Mouse (Mus musculus) liver, embryonic 11.5 days (tissue): Measurements from ENCODE around the gene Hist1h4f. TPM values are rescaled to one million over a fixed set of nuclear protein-coding genes. Genes with fewer than 3 reads are reported as not detected.
"Not testable (repeated sequence)": the region's sequence is repeated elsewhere in the genome, so short reads cannot be mapped to it uniquely, and the experiment has no call there.

Source experiments
- ATAC-seq: fragments of 200-750 bp; cut with Nextera tagmentation; replicated peaks from 2 replicates; pipeline ENCODE4 v1.8.0; 2017; ENCODE audit warnings: moderate number of reproducible peaks, mild to moderate bottlenecking, moderate TSS enrichment, moderate library complexity; ENCODE audit not compliant: low FRiP score
- DNase-seq: peaks from one replicate; pipeline ENCODE4 v3.0.0-alpha.2; 2017; ENCODE audit warnings: low spot score
- H3K27ac ChIP-seq: fragments of 300-500 bp; sonication (generic); 2 replicates; pipeline ENCODE4 v1.5.1; 2014; ENCODE audit warnings: mild to moderate bottlenecking, low read depth, low read length, control low read depth
- H3K27me3 ChIP-seq: fragments of 300-500 bp; sonication (generic); replicated peaks from 2 replicates; pipeline ENCODE4 v1.6.1; 2014; ENCODE audit warnings: low read length, mixed read lengths; ENCODE audit not compliant: control insufficient read depth, insufficient read depth
- H3K36me3 ChIP-seq: fragments of 300-500 bp; sonication (generic); 2 replicates; pipeline ENCODE4 v1.6.1; 2014; ENCODE audit warnings: mild to moderate bottlenecking, low read length, moderate library complexity, mixed read lengths; ENCODE audit not compliant: control insufficient read depth, insufficient read depth
- H3K4me1 ChIP-seq: fragments of 300-500 bp; sonication (generic); replicated peaks from 2 replicates; pipeline ENCODE4 v1.6.1; 2014; ENCODE audit warnings: low read length, mixed read lengths; ENCODE audit not compliant: control insufficient read depth, insufficient read depth
- H3K4me2 ChIP-seq: fragments of 300-500 bp; sonication (generic); 2 replicates; pipeline ENCODE4 v1.6.1; 2014; ENCODE audit warnings: mild to moderate bottlenecking, control low read depth, moderate library complexity
- H3K4me3 ChIP-seq: fragments of 300-500 bp; sonication (generic); 2 replicates; pipeline ENCODE4 v1.5.1; 2014; ENCODE audit warnings: low read depth, low read length, control low read depth
- H3K9ac ChIP-seq: fragments of 300-500 bp; sonication (generic); 2 replicates; pipeline ENCODE4 v1.6.1; 2014; ENCODE audit warnings: low read depth, low read length, control low read depth
- H3K9me3 ChIP-seq: fragments of 300-500 bp; sonication (generic); 2 replicates; pipeline ENCODE4 v1.6.1; 2016; ENCODE audit warnings: low read length, inconsistent platforms, mixed read lengths; ENCODE audit not compliant: control insufficient read depth
- WGBS: fragments of 180-500 bp; shearing (Covaris S2); extraction: QIAGEN DNeasy Blood & Tissue Kit; methylation state at CpG from one replicate; pipeline ENCODE4 v1.1.7; 2014; 5-methylcytosine and 5-hydroxymethylcytosine counted together
- polyA plus RNA-seq: library from polyadenylated mRNA; unstranded; fragments of >200 nt; fragmentation: Nextera tagmentation; extraction: Ambion mirVana; gene quantifications from 2 replicates; pipeline ENCODE4 v1.2.1, GENCODE M21; 2014

Hist1h4f gene
- polyA plus RNA-seq, 1 experiment from 2014 or later, result 1.4 TPM

GRCm38 (mm10) chr13:23586940-23587225, 35.4 kb upstream of the Hist1h4f start:
- DNase-seq, result no peak
- no peaks in the 10 kb centered on the region for H3K9me3 ChIP-seq
- H3K27ac ChIP-seq, result peak overlapping the region; percentile 100
- peak overlapping the region; percentile 87 for H3K4me2 ChIP-seq
- 16% methylated on average over 1 of the region's 1 CpGs for WGBS
- peak overlapping the region; percentile 75 for H3K9ac ChIP-seq
- no peak for ATAC-seq
- no peaks in the 10 kb centered on the region for H3K36me3 ChIP-seq
- H3K27me3 ChIP-seq, result no peaks in the 10 kb centered on the region
- peaks cover 27% of the 10 kb centered on the region for H3K4me1 ChIP-seq
- peak overlapping the region; percentile 43 for H3K4me3 ChIP-seq

- peak overlapping the region; percentile 100 for H3K27ac ChIP-seq
- DNase-seq (no peak), ATAC-seq (no peak)
- peak overlapping the region; percentile 43 for H3K4me3 ChIP-seq
- WGBS, result 3% methylated on average over 22 of the region's 22 CpGs
- H3K4me1 ChIP-seq, result peaks cover 28% of the 10 kb centered on the region
- peak overlapping the region; percentile 87 for H3K4me2 ChIP-seq
- H3K9ac ChIP-seq, result peak overlapping the region; percentile 75
- no peaks in the 10 kb centered on the region for H3K36me3 ChIP-seq
- H3K9me3 ChIP-seq, result no peaks in the 10 kb centered on the region
- H3K27me3 ChIP-seq, result no peaks in the 10 kb centered on the region
Observed at GRCm38 (mm10) chr13:23586099-23586939, 34.9 kb upstream of the Hist1h4f start.

- Histone ChIP-seq H3K9ac (peak overlapping the region; percentile 69), H3K4me3 (peak overlapping the region; percentile 52), H3K4me1 (peaks cover 31% of the 10 kb centered on the region), H3K4me2 (peak overlapping the region; percentile 87), H3K27ac (peak overlapping the region; percentile 100)
- peak; percentile 80 for ATAC-seq
- H3K36me3 ChIP-seq, H3K9me3 ChIP-seq, H3K27me3 ChIP-seq: not testable (repeated sequence)
- 2% methylated on average over 20 of the region's 36 CpGs for WGBS
- peak; percentile 72 for DNase-seq
Observed at GRCm38 (mm10) chr13:23585442-23586098, 34.1 kb upstream of the Hist1h4f start.

GRCm38 (mm10) chr13:23585029-23585441, 33.6 kb upstream of the Hist1h4f start:
- DNase-seq (peak; percentile 80), ATAC-seq (peak; percentile 7; the same call in 1 of the 2 replicates)
- Histone ChIP-seq H3K9ac (peak overlapping the region; percentile 69), H3K9me3 (no peaks in the 10 kb centered on the region), H3K27ac (peak overlapping the region; percentile 100), H3K4me3 (peak overlapping the region; percentile 52), H3K27me3 (no peaks in the 10 kb centered on the region), H3K36me3 (no peaks in the 10 kb centered on the region), H3K4me1 (peaks cover 31% of the 10 kb centered on the region), H3K4me2 (peak overlapping the region; percentile 87)
- WGBS, result under 1% methylated on average over 21 of the region's 21 CpGs

- Histone ChIP-seq H3K4me2 (peak overlapping the region; percentile 87), H3K4me1 (peaks cover 31% of the 10 kb centered on the region), H3K9me3 (no peaks in the 10 kb centered on the region), H3K9ac (peak overlapping the region; percentile 69), H3K27ac (peak overlapping the region; percentile 100), H3K27me3 (no peaks in the 10 kb centered on the region), H3K36me3 (no peaks in the 10 kb centered on the region), H3K4me3 (peak overlapping the region; percentile 52)
- DNase-seq (no peak), ATAC-seq (no peak)
Observed at GRCm38 (mm10) chr13:23584331-23584730, 32.9 kb upstream of the Hist1h4f start.

- Histone ChIP-seq H3K9ac (peak overlapping the region; percentile 49), H3K4me3 (no peak overlapping the region; the same call in 1 of the 2 replicates), H3K4me1 (peaks cover 31% of the 10 kb centered on the region), H3K9me3 (no peaks in the 10 kb centered on the region), H3K4me2 (peak overlapping the region; percentile 77), H3K27me3 (no peaks in the 10 kb centered on the region), H3K27ac (peak overlapping the region; percentile 100), H3K36me3 (no peaks in the 10 kb centered on the region)
- ATAC-seq (no peak), DNase-seq (no peak)
Observed at GRCm38 (mm10) chr13:23583387-23584068, 32.1 kb upstream of the Hist1h4f start.

GRCm38 (mm10) chr13:23582219-23583056, 31.0 kb upstream of the Hist1h4f start:
- Histone ChIP-seq H3K4me3 (peak overlapping the region; percentile 50), H3K36me3 (no peaks in the 10 kb centered on the region), H3K4me1 (peaks cover 31% of the 10 kb centered on the region), H3K27me3 (no peaks in the 10 kb centered on the region), H3K4me2 (peak overlapping the region; percentile 77), H3K9ac (peak overlapping the region; percentile 77), H3K9me3 (no peaks in the 10 kb centered on the region), H3K27ac (peak overlapping the region; percentile 100)
- DNase-seq (no peak), ATAC-seq (peak; percentile 3)
- 6% methylated on average over 6 of the region's 6 CpGs for WGBS
